In the genomic region with DNA sequence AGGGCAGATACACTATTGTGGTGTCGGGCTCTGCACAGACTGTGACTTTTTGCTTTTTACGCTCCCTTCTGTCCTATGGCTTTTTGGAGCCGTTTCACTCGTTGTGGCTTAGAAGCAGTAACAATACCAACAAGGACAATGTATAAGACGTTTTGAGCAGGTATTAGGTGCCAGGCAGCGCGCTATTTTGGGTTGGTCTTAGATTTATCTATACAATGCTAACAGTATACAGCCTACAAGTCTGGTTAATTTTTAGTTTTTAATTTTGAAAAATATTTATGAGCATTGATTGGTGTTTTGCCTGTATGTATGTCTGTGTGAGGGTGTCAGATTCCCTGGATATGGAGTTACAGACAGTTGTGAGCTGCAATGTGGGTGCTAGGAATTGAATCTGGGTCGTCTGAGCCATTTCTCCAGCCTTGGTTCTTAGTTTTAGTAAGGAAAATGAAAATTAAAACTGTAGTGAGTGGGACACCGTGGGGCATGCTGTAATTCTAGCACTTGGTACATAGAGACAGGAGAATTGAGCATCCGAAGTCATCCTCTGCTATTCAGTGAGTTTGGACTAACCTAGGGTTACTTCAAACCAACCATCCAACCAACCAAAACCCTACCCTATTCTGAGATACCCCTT, we compare ENCODE assay signal across 8 mouse cellular contexts. TPM values are rescaled to one million over a fixed set of nuclear protein-coding genes. Genes with fewer than 3 reads are reported as not detected.
DNase-seq lines count a peak whose midpoint lies in the region; ATAC-seq and TF ChIP-seq lines count a peak whose summit lies in the region.

No protein-coding gene starts in this region.

- no peaks in the 10 kb centered on the region for H3K27me3 ChIP-seq in heart, embryonic 16.5 days (ENCODE audit: control insufficient read depth, insufficient read depth, low read length)
- H3K27me3 ChIP-seq in G1E (ENCODE audit: insufficient read depth, low read length) = peaks cover 7% of the 10 kb centered on the region
- no peaks in the 10 kb centered on the region; the same call in 1 of the 2 replicates for H3K27me3 ChIP-seq in forebrain, postnatal 0 days (ENCODE audit: insufficient read depth, low read length)
- no peaks in the 10 kb centered on the region for H3K27me3 ChIP-seq in midbrain, embryonic 11.5 days (ENCODE audit: control insufficient read depth, insufficient read depth, low read length)

- peak overlapping the region; percentile 97 for H3K4me3 ChIP-seq in heart, embryonic 16.5 days (ENCODE audit: low read length)
- H3K4me3 ChIP-seq in G1E (ENCODE audit: low read depth, low read length) = peak overlapping the region; percentile 79
- H3K4me3 ChIP-seq in forebrain, postnatal 0 days (ENCODE audit: low read depth, low read length) = peak overlapping the region; percentile 93
- peak overlapping the region; percentile 82 for H3K4me3 ChIP-seq in midbrain, embryonic 11.5 days (ENCODE audit: low read depth, low read length)

- H3K36me3 ChIP-seq in heart, embryonic 16.5 days (ENCODE audit: control insufficient read depth, insufficient read depth) = no peaks in the 10 kb centered on the region; the same call in 1 of the 2 replicates
- peaks cover 26% of the 10 kb centered on the region for H3K36me3 ChIP-seq in G1E (replicated peaks)
- H3K36me3 ChIP-seq in forebrain, postnatal 0 days (ENCODE audit: insufficient read depth) = peaks cover 16% of the 10 kb centered on the region; the same call in 1 of the 2 replicates
- no peaks in the 10 kb centered on the region for H3K36me3 ChIP-seq in midbrain, embryonic 11.5 days (ENCODE audit: control insufficient read depth, insufficient read depth, low read length)

- no peak for TF ChIP-seq CTCF in G1E (IDR thresholded peaks at IDR 0.05; ENCODE audit: low read depth, low read length)
- no peak for TF ChIP-seq CTCF in forebrain, postnatal 0 days (IDR thresholded peaks at IDR 0.05; ENCODE audit: low read depth)

- H3K9me3 ChIP-seq in heart, embryonic 16.5 days (replicated peaks; ENCODE audit: control insufficient read depth, low read length) = no peaks in the 10 kb centered on the region
- no peaks in the 10 kb centered on the region for H3K9me3 ChIP-seq in G1E (replicated peaks)
- H3K9me3 ChIP-seq in forebrain, postnatal 0 days (ENCODE audit: low read length) = no peaks in the 10 kb centered on the region
- H3K9me3 ChIP-seq in midbrain, embryonic 11.5 days (ENCODE audit: control insufficient read depth, low read length) = no peaks in the 10 kb centered on the region

- whole genome bisulfite sequencing in heart, embryonic 16.5 days = 11% methylated on average over 10 of the region's 10 CpGs
- 14% methylated on average over 10 of the region's 10 CpGs for WGBS in forebrain, postnatal 0 days
- WGBS in midbrain, embryonic 11.5 days = 13% methylated on average over 10 of the region's 10 CpGs

- H3K9ac ChIP-seq in heart, embryonic 16.5 days (ENCODE audit: low read length) = peak overlapping the region; percentile 32
- H3K9ac ChIP-seq in forebrain, postnatal 0 days = peak overlapping the region; percentile 46
- H3K9ac ChIP-seq in midbrain, embryonic 11.5 days (ENCODE audit: low read length) = peak overlapping the region; percentile 57

- intact Hi-C loops in heart, postnatal 25 days (cut with DNase I) = loop anchor here (2.0 kb wide), 1 partner anchor 125 kb away; no protein-coding TSS in a partner anchor

- H3K4me2 ChIP-seq in heart, embryonic 16.5 days (ENCODE audit: low read depth, low read length) = peak overlapping the region; percentile 78
- peak overlapping the region; percentile 71 for H3K4me2 ChIP-seq in forebrain, postnatal 0 days (ENCODE audit: low read depth)
- H3K4me2 ChIP-seq in midbrain, embryonic 11.5 days = peak overlapping the region; percentile 64

- no peak for DNase-seq in heart, postnatal 25 days (ENCODE audit: low spot score)
- DNase-seq in G1E (ENCODE audit: low spot score) = no peak
- DNase-seq in forebrain, postnatal 0 days = no peak
- DNase-seq in midbrain, embryonic 11.5 days (ENCODE audit: low spot score, missing footprints) = no peak
- DNase-seq in embryo, embryonic 9.5 days (ENCODE audit: extremely low spot score) = no peak
- DNase-seq in thymus, postnatal 4 days = no peak
- no peak for DNase-seq in cerebellum, adult 9-10 months

- peak overlapping the region; percentile 56 for H3K27ac ChIP-seq in heart, embryonic 16.5 days (ENCODE audit: low read length)
- peak overlapping the region; percentile 67 for H3K27ac ChIP-seq in forebrain, postnatal 0 days (ENCODE audit: low read depth, low read length)
- no peak overlapping the region for H3K27ac ChIP-seq in midbrain, embryonic 11.5 days (ENCODE audit: low read depth, low read length)

- no peak for ATAC-seq in heart, embryonic 16.5 days (replicated peaks; ENCODE audit: extremely low read depth, insufficient read depth, low FRiP score)
- ATAC-seq in G1E (ENCODE audit: extremely low read depth, insufficient number of reproducible peaks, low FRiP score, poor library complexity, severe bottlenecking) = no peak
- no peak for ATAC-seq in forebrain, postnatal 0 days
- ATAC-seq in midbrain, embryonic 11.5 days (ENCODE audit: low FRiP score) = no peak; the same call in 1 of the 2 replicates

- peaks cover 12% of the 10 kb centered on the region for H3K4me1 ChIP-seq in heart, embryonic 16.5 days (ENCODE audit: control insufficient read depth, insufficient read depth, low read length)
- H3K4me1 ChIP-seq in G1E (ENCODE audit: insufficient read depth, low read depth, low read length) = peaks cover 23% of the 10 kb centered on the region
- peaks cover 14% of the 10 kb centered on the region for H3K4me1 ChIP-seq in forebrain, postnatal 0 days (ENCODE audit: insufficient read depth)
- peaks cover 12% of the 10 kb centered on the region for H3K4me1 ChIP-seq in midbrain, embryonic 11.5 days (ENCODE audit: control insufficient read depth, insufficient read depth, low read length)

RNA-seq across cellular contexts. Expression of a gene that starts 0.6 kb away (rescaled TPM):
- polyA plus RNA-seq in heart, embryonic 16.5 days (2015; fragmentation: Nextera tagmentation; extraction: Ambion mirVana) = 16.8 and 17.7 TPM in 2 replicates
- total RNA-seq in heart, postnatal 25 days (2021) = 10 to 100 TPM; 37.4 to 38.3 TPM
- 79.8 and 80.2 TPM in 2 replicates for total RNA-seq in G1E (2014; fragmentation: Nextera tagmentation)
- total RNA-seq in G1E (2017) = 38.3 and 59.6 TPM in 2 replicates
- 2.3 and 2.6 TPM in 2 replicates for polyA plus RNA-seq in G1E (2012)
- 40.9 and 51.5 TPM in 2 replicates for total RNA-seq in forebrain, postnatal 0 days (2014; rRNA removed)
- polyA plus RNA-seq in forebrain, postnatal 0 days (2015; fragmentation: Nextera tagmentation; extraction: Ambion mirVana) = 22.6 and 28.9 TPM in 2 replicates
- 32.1 and 37.2 TPM in 2 replicates for polyA plus RNA-seq in midbrain, embryonic 11.5 days (2014; fragmentation: Nextera tagmentation; extraction: Ambion mirVana)

RNA-seq across cellular contexts. Expression of a gene that starts 14.3 kb away (rescaled TPM):
- polyA plus RNA-seq in heart, embryonic 16.5 days (2015; fragmentation: Nextera tagmentation; extraction: Ambion mirVana) = 37.6 and 99.6 TPM in 2 replicates
- total RNA-seq in heart, postnatal 25 days (2021) = not detected
- not detected in 2 replicates for total RNA-seq in G1E (2014; fragmentation: Nextera tagmentation)
- total RNA-seq in G1E (2017) = 0.22 and 0.29 TPM in 2 replicates
- polyA plus RNA-seq in G1E (2012) = 0.10 TPM in 1 of 2 replicates, not detected in the other
- not detected in 2 replicates for total RNA-seq in forebrain, postnatal 0 days (2014; rRNA removed)
- polyA plus RNA-seq in forebrain, postnatal 0 days (2015; fragmentation: Nextera tagmentation; extraction: Ambion mirVana) = not detected in 2 replicates
- not detected in 2 replicates for polyA plus RNA-seq in midbrain, embryonic 11.5 days (2014; fragmentation: Nextera tagmentation; extraction: Ambion mirVana)

RNA-seq across cellular contexts. Expression of a gene that starts 15.6 kb away (rescaled TPM):
- polyA plus RNA-seq in heart, embryonic 16.5 days (2015; fragmentation: Nextera tagmentation; extraction: Ambion mirVana) = 11.7 and 30.7 TPM in 2 replicates
- total RNA-seq in heart, postnatal 25 days (2021) = under 1 TPM; 0.16 to 0.34 TPM
- total RNA-seq in G1E (2014; fragmentation: Nextera tagmentation) (not detected in 2 replicates), G1E (2017) (not detected in 2 replicates)
- not detected in 2 replicates for polyA plus RNA-seq in G1E (2012)
- not detected in 2 replicates for total RNA-seq in forebrain, postnatal 0 days (2014; rRNA removed)
- not detected in 2 replicates for polyA plus RNA-seq in forebrain, postnatal 0 days (2015; fragmentation: Nextera tagmentation; extraction: Ambion mirVana)
- polyA plus RNA-seq in midbrain, embryonic 11.5 days (2014; fragmentation: Nextera tagmentation; extraction: Ambion mirVana) = not detected in 2 replicates

RNA-seq across cellular contexts. Expression of a gene that starts 43.5 kb away (rescaled TPM):
- 25.0 and 71.7 TPM in 2 replicates for polyA plus RNA-seq in heart, embryonic 16.5 days (2015; fragmentation: Nextera tagmentation; extraction: Ambion mirVana)
- total RNA-seq in heart, postnatal 25 days (2021) = under 1 TPM; 0.36 to 0.57 TPM
- total RNA-seq in G1E (2014; fragmentation: Nextera tagmentation) (not detected in 2 replicates), G1E (2017) (0.06 and 0.16 TPM in 2 replicates)
- polyA plus RNA-seq in G1E (2012) = not detected in 2 replicates
- total RNA-seq in forebrain, postnatal 0 days (2014; rRNA removed) = not detected in 2 replicates
- polyA plus RNA-seq in forebrain, postnatal 0 days (2015; fragmentation: Nextera tagmentation; extraction: Ambion mirVana) = 0.19 TPM in 1 of 2 replicates, not detected in the other
- polyA plus RNA-seq in midbrain, embryonic 11.5 days (2014; fragmentation: Nextera tagmentation; extraction: Ambion mirVana) = not detected in 2 replicates

RNA-seq across cellular contexts. Expression of a gene that starts 45.4 kb away (rescaled TPM):
- 1,180 and 1,367 TPM in 2 replicates for polyA plus RNA-seq in heart, embryonic 16.5 days (2015; fragmentation: Nextera tagmentation; extraction: Ambion mirVana)
- 1,000 to 10,000 TPM; 1,628 to 1,660 TPM for total RNA-seq in heart, postnatal 25 days (2021)
- 68.9 and 73.1 TPM in 2 replicates for total RNA-seq in G1E (2014; fragmentation: Nextera tagmentation)
- 130 and 149 TPM in 2 replicates for total RNA-seq in G1E (2017)
- polyA plus RNA-seq in G1E (2012) = 32.8 and 41.5 TPM in 2 replicates
- total RNA-seq in forebrain, postnatal 0 days (2014; rRNA removed) = 216 and 362 TPM in 2 replicates
- 859 and 1,152 TPM in 2 replicates for polyA plus RNA-seq in forebrain, postnatal 0 days (2015; fragmentation: Nextera tagmentation; extraction: Ambion mirVana)
- polyA plus RNA-seq in midbrain, embryonic 11.5 days (2014; fragmentation: Nextera tagmentation; extraction: Ambion mirVana) = 574 and 619 TPM in 2 replicates

Comparison
In these comparisons a context has a peak if more than half of its experiments do, and no peak if none do; other contexts are left out.
1. RNA of a gene that starts 14.3 kb away (polyA plus RNA-seq): 37.6 to 99.6 TPM in heart, embryonic 16.5 days; 0.10 TPM in G1E, not detected in forebrain, postnatal 0 days and not detected in midbrain, embryonic 11.5 days; every median in the first group is over 10 times any median in the second.
2. RNA of a gene that starts 15.6 kb away (polyA plus RNA-seq): 11.7 to 30.7 TPM in heart, embryonic 16.5 days; not detected in G1E, not detected in forebrain, postnatal 0 days and not detected in midbrain, embryonic 11.5 days; every median in the first group is over 10 times any median in the second.
3. Peak in every context shown above with its lines, with median percentiles within 50 percentile points of each other: H3K4me2 ChIP-seq, H3K4me3 ChIP-seq and H3K9ac ChIP-seq.